Mouse (Mus musculus): ENCODE measurements at regions not wholly inside any gene's neighbourhood (a gene's known extent, or its start where the extent isn't known, plus 50 kb on each side); places are given as distances from the start of the nearest gene placed in this dataset.

DNA sequence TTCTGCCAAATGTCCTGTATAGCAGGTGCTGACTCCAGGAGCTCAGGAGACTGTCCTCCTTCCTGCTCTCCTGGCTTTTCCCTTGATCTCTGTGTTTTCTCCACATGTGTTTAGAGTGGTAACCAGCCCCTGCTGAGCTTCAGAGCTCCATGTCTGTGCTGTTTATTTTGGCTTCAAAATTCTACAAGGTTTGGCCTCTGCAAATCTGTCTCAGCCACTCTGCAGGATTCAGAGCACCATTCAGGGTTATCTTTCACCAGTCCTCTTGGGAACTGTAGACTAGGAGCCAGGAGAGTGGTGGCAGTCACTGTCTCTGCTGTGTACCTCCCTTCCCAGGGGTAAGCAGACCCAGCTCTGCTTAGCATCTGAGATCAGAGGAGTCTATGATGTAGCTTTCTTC lies 102.7 kb upstream of the Ferd3l start:
- TF ChIP-seq GATA1 (IDR thresholded peaks at IDR 0.05; ENCODE audit: borderline replicate concordance, low read length) (no peak), FLI1 (IDR thresholded peaks at IDR 0.05; ENCODE audit: low read length) (no peak)
